10 mouse cellular contexts compared by ENCODE assay signal in the genomic region with DNA sequence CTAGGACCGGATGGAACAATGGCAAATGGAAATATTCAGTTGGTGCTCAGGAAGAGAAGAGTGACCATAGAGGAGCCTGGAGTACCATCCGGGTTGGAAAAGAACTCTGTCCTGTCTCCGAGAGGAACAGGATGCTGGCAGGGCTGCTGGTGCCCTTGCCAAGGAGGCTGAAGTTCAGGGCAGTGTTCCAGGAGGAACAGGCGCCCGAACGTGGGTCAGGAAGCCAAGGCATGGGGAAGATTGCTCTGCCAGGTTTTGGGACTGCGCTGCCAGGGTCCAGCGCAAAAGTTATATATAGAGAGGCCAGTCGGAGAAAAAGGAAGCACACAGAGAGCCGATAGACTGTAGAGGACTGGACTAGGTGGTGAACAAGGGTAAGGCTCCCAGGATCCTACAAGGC.
DNase-seq lines count a peak whose midpoint lies in the region; ATAC-seq and TF ChIP-seq lines count a peak whose summit lies in the region.
"Had no signal": no experiment of that assay in that cellular context is flagged by ENCODE, and none has a peak within 500 bp of the region (broad histone marks: within the 10 kb centered on the region; RNA-seq: fewer than 3 reads in every experiment).

No protein-coding gene starts in this region.

- TF ChIP-seq POLR2A in heart, adult 2 months (IDR thresholded peaks at IDR 0.05; ENCODE audit: insufficient read depth, low read depth, low read length): peak; percentile 41; the same call in 1 of the 2 replicates

- H3K9me3 ChIP-seq in intestine, embryonic 14.5 days (ENCODE audit: control insufficient read depth, low read length): 0 out of 2 replicates have a peak, but pooled peaks cover 4% of the 10 kb centered on the region
- H3K9me3 ChIP-seq in intestine, postnatal 0 days (ENCODE audit: control insufficient read depth): no peaks in the 10 kb centered on the region
- peaks cover 4% of the 10 kb centered on the region; the same call in 1 of the 2 replicates for H3K9me3 ChIP-seq in hindbrain, embryonic 13.5 days
- H3K9me3 ChIP-seq: embryonic facial prominence, embryonic 12.5 days; liver, embryonic 13.5 days had no signal

- H3K4me2 ChIP-seq in intestine, embryonic 14.5 days (ENCODE audit: low read length): no peak overlapping the region
- no peak overlapping the region for H3K4me2 ChIP-seq in intestine, postnatal 0 days (replicated peaks; ENCODE audit: low read depth)
- no peak overlapping the region for H3K4me2 ChIP-seq in hindbrain, embryonic 13.5 days
- H3K4me2 ChIP-seq: embryonic facial prominence, embryonic 12.5 days; liver, embryonic 13.5 days had no signal

- 89% methylated on average over 10 of the region's 10 CpGs for WGBS in intestine, embryonic 14.5 days
- WGBS in intestine, postnatal 0 days: 83% methylated on average over 10 of the region's 10 CpGs
- WGBS in heart, adult 2 months: 12% methylated on average over 10 of the region's 10 CpGs
- WGBS in hindbrain, embryonic 13.5 days: 92% methylated on average over 10 of the region's 10 CpGs

- H3K4me3 ChIP-seq in intestine, embryonic 14.5 days (ENCODE audit: low read depth, low read length): no peak overlapping the region
- no peak overlapping the region for H3K4me3 ChIP-seq in intestine, postnatal 0 days (ENCODE audit: low read depth, low read length)
- H3K4me3 ChIP-seq in heart, adult 2 months: peak overlapping the region; percentile 39
- H3K4me3 ChIP-seq in hindbrain, embryonic 13.5 days: no peak overlapping the region
- H3K4me3 ChIP-seq: embryonic facial prominence, embryonic 12.5 days; liver, embryonic 13.5 days had no signal

- intact Hi-C loops in heart, adult 2 months (cut with DNase I): loop anchor here (1.0 to 5.0 kb wide), 7 partner anchors 37 to 257 kb away; partner anchors contain the start of gene Nup107

- peak; percentile 93 for TF ChIP-seq EP300 in heart, adult 2 months (IDR thresholded peaks at IDR 0.05; ENCODE audit: insufficient read depth, low read depth, low read length)

- no peaks in the 10 kb centered on the region for H3K27me3 ChIP-seq in intestine, embryonic 14.5 days (replicated peaks; ENCODE audit: control insufficient read depth, insufficient read depth, low read length)
- H3K27me3 ChIP-seq in intestine, postnatal 0 days (replicated peaks; ENCODE audit: control insufficient read depth, insufficient read depth, low read length): no peaks in the 10 kb centered on the region
- no peaks in the 10 kb centered on the region for H3K27me3 ChIP-seq in heart, adult 2 months (ENCODE audit: control insufficient read depth, insufficient read depth, low read length)
- H3K27me3 ChIP-seq in hindbrain, embryonic 13.5 days: no peaks in the 10 kb centered on the region
- H3K27me3 ChIP-seq: embryonic facial prominence, embryonic 12.5 days; liver, embryonic 13.5 days had no signal

- H3K9ac ChIP-seq in intestine, embryonic 14.5 days (ENCODE audit: low read length): no peak overlapping the region
- H3K9ac ChIP-seq in intestine, postnatal 0 days (ENCODE audit: low read depth, low read length): no peak overlapping the region
- H3K9ac ChIP-seq in heart, adult 2 months (ENCODE audit: low read depth, low read length): peak overlapping the region; percentile 34
- H3K9ac ChIP-seq in hindbrain, embryonic 13.5 days: no peak overlapping the region
- H3K9ac ChIP-seq: embryonic facial prominence, embryonic 12.5 days; liver, embryonic 13.5 days had no signal

- no peak for ATAC-seq in intestine, embryonic 14.5 days (replicated peaks; ENCODE audit: low FRiP score, low TSS enrichment, low read depth)
- no peak for ATAC-seq in intestine, postnatal 0 days
- no peak for ATAC-seq in megakaryocyte-erythroid progenitor cell, adult 5-6 weeks (replicated peaks; ENCODE audit: low FRiP score, low TSS enrichment, poor library complexity, severe bottlenecking)
- no peak for ATAC-seq in hindbrain, embryonic 13.5 days (ENCODE audit: low FRiP score)

- TF ChIP-seq CTCF in intestine, postnatal 0 days (IDR thresholded peaks at IDR 0.05; ENCODE audit: low read depth): no peak
- no peak for TF ChIP-seq CTCF in heart, adult 2 months (IDR thresholded peaks at IDR 0.05)

- H3K27ac ChIP-seq in intestine, embryonic 14.5 days (ENCODE audit: low read depth): no peak overlapping the region
- no peak overlapping the region for H3K27ac ChIP-seq in intestine, postnatal 0 days (ENCODE audit: low read depth, low read length)
- H3K27ac ChIP-seq in heart, adult 2 months: peak overlapping the region; percentile 96
- H3K27ac ChIP-seq in hindbrain, embryonic 13.5 days: no peak overlapping the region
- H3K27ac ChIP-seq: embryonic facial prominence, embryonic 12.5 days; liver, embryonic 13.5 days had no signal

- H3K4me1 ChIP-seq in intestine, embryonic 14.5 days (replicated peaks; ENCODE audit: control insufficient read depth, insufficient read depth, low read length): no peaks in the 10 kb centered on the region
- no peaks in the 10 kb centered on the region for H3K4me1 ChIP-seq in intestine, postnatal 0 days (replicated peaks; ENCODE audit: control insufficient read depth, insufficient read depth, low read length)
- H3K4me1 ChIP-seq in heart, adult 2 months (ENCODE audit: control insufficient read depth, insufficient read depth, low read length): peaks cover 5% of the 10 kb centered on the region
- peaks cover 6% of the 10 kb centered on the region; the same call in 1 of the 2 replicates for H3K4me1 ChIP-seq in hindbrain, embryonic 13.5 days (replicated peaks)
- H3K4me1 ChIP-seq: embryonic facial prominence, embryonic 12.5 days had no signal

- H3K36me3 ChIP-seq in intestine, embryonic 14.5 days (ENCODE audit: control insufficient read depth, insufficient read depth, low read length): no peaks in the 10 kb centered on the region
- H3K36me3 ChIP-seq in intestine, postnatal 0 days (ENCODE audit: control insufficient read depth, insufficient read depth): no peaks in the 10 kb centered on the region
- H3K36me3 ChIP-seq in heart, adult 2 months (ENCODE audit: control insufficient read depth, insufficient read depth, low read length): peaks cover 3% of the 10 kb centered on the region
- no peaks in the 10 kb centered on the region for H3K36me3 ChIP-seq in hindbrain, embryonic 13.5 days
- H3K36me3 ChIP-seq: embryonic facial prominence, embryonic 12.5 days; liver, embryonic 13.5 days had no signal

- peak; percentile 21 for DNase-seq in intestine, embryonic 14.5 days (ENCODE audit: low spot score)
- DNase-seq in urinary bladder, adult 2 months (ENCODE audit: low spot score): peak; percentile 37
- no peak for DNase-seq in urinary bladder, postnatal 10 days (ENCODE audit: low spot score)
- DNase-seq in heart, adult 2 months: peak; percentile 89 to 92
- DNase-seq in lung, adult 18-20 months: peak; percentile 87 to 91

- H3K79me2 ChIP-seq in heart, adult 2 months (replicated peaks; ENCODE audit: control insufficient read depth, insufficient read depth, low read length): no peaks in the 10 kb centered on the region
